In the genomic region with DNA sequence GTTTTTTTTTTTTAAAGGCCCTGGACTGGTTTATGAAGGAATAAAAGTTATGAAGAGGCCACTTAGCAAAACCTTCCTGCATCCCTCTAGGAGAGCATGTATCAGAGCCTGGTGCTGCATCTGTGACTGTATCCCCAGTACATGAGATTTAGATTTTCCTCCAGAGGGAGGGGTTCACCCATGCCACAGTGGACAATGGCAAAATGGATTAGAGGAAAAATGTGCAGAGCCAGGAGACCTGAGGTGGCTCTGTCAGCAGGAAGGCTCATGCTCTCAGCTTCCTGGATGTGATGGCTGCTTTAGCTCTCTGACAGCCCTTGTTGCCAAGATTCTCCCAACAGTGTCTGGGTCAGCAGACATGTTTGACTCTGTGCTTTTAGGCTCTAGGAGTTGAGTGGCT, we compare ENCODE assay signal across 12 mouse cellular contexts.
DNase-seq lines count a peak whose midpoint lies in the region; ATAC-seq lines count a peak whose summit lies in the region.
"Had no signal": no experiment of that assay in that cellular context is flagged by ENCODE, and none has a peak within 500 bp of the region (broad histone marks: within the 10 kb centered on the region; RNA-seq: fewer than 3 reads in every experiment).

No protein-coding gene starts in this region.

- H3K9ac ChIP-seq in midbrain, embryonic 13.5 days (replicated peaks), result no peak overlapping the region
- H3K9ac ChIP-seq: heart, embryonic 12.5 days; limb, embryonic 13.5 days; lung, embryonic 15.5 days had no signal

- no peak overlapping the region for H3K4me3 ChIP-seq in embryonic facial prominence, embryonic 10.5 days
- no peak overlapping the region for H3K4me3 ChIP-seq in hindbrain, embryonic 10.5 days
- H3K4me3 ChIP-seq in midbrain, embryonic 13.5 days (replicated peaks), result no peak overlapping the region
- H3K4me3 ChIP-seq: heart, embryonic 12.5 days; limb, embryonic 13.5 days; lung, embryonic 15.5 days had no signal

- H3K4me1 ChIP-seq in embryonic facial prominence, embryonic 10.5 days, result peaks cover 31% of the 10 kb centered on the region
- peaks cover 41% of the 10 kb centered on the region for H3K4me1 ChIP-seq in hindbrain, embryonic 10.5 days (replicated peaks)
- H3K4me1 ChIP-seq in midbrain, embryonic 13.5 days (replicated peaks), result peaks cover 39% of the 10 kb centered on the region

- no peaks in the 10 kb centered on the region for H3K36me3 ChIP-seq in embryonic facial prominence, embryonic 10.5 days (replicated peaks)
- H3K36me3 ChIP-seq in hindbrain, embryonic 10.5 days, result no peaks in the 10 kb centered on the region
- H3K36me3 ChIP-seq in midbrain, embryonic 13.5 days, result no peaks in the 10 kb centered on the region
- H3K36me3 ChIP-seq: heart, embryonic 12.5 days; limb, embryonic 13.5 days; lung, embryonic 15.5 days had no signal

- H3K4me2 ChIP-seq in midbrain, embryonic 13.5 days (replicated peaks), result no peak overlapping the region
- H3K4me2 ChIP-seq: lung, embryonic 15.5 days had no signal

- no peaks in the 10 kb centered on the region for H3K9me3 ChIP-seq in embryonic facial prominence, embryonic 10.5 days
- H3K9me3 ChIP-seq in hindbrain, embryonic 10.5 days, result no peaks in the 10 kb centered on the region
- no peaks in the 10 kb centered on the region for H3K9me3 ChIP-seq in midbrain, embryonic 13.5 days
- H3K9me3 ChIP-seq: heart, embryonic 12.5 days; limb, embryonic 13.5 days; lung, embryonic 15.5 days had no signal

- no peak for ATAC-seq in midbrain, embryonic 13.5 days

- peaks cover 3% of the 10 kb centered on the region; the same call in 1 of the 2 replicates for H3K27me3 ChIP-seq in embryonic facial prominence, embryonic 10.5 days (replicated peaks; ENCODE audit: low read depth, poor library complexity, severe bottlenecking)
- H3K27me3 ChIP-seq in hindbrain, embryonic 10.5 days (ENCODE audit: insufficient read depth, poor library complexity, severe bottlenecking), result peaks cover 56% of the 10 kb centered on the region
- H3K27me3 ChIP-seq in midbrain, embryonic 13.5 days, result no peaks in the 10 kb centered on the region
- H3K27me3 ChIP-seq: heart, embryonic 12.5 days; limb, embryonic 13.5 days; lung, embryonic 15.5 days had no signal

- peak; percentile 68 for DNase-seq in heart, adult 11 months
- no peak for DNase-seq in heart, adult 9 months (ENCODE audit: low spot score in 2 of 2)
- DNase-seq in embryonic facial prominence, embryonic 10.5 days (ENCODE audit: low spot score), result peak; percentile 15
- DNase-seq in hindbrain, embryonic 10.5 days (ENCODE audit: low spot score), result no peak
- DNase-seq in ovary, postnatal 14 days (ENCODE audit: low spot score), result no peak
- no peak for DNase-seq in MN1 (ENCODE audit: low spot score)
- DNase-seq: right cerebral cortex, postnatal 4 days; thymus, postnatal 25 days had no signal

- peak overlapping the region; percentile 87 for H3K27ac ChIP-seq in embryonic facial prominence, embryonic 10.5 days (replicated peaks)
- H3K27ac ChIP-seq in hindbrain, embryonic 10.5 days, result peak overlapping the region; percentile 88
- H3K27ac ChIP-seq in midbrain, embryonic 13.5 days, result peak overlapping the region; percentile 85
- H3K27ac ChIP-seq: lung, embryonic 15.5 days had no signal

Comparison
In these comparisons a context has a peak if more than half of its experiments do, and no peak if none do; other contexts are left out.
1. DNase-seq: peak in heart, adult 11 months (single experiment) and embryonic facial prominence, embryonic 10.5 days (single experiment); none in heart, adult 9 months (0 of 2), hindbrain, embryonic 10.5 days (single experiment), ovary, postnatal 14 days (single experiment) and MN1 (single experiment).
2. Peak in every context shown above with its lines, with median percentiles within 50 percentile points of each other: H3K27ac ChIP-seq.